Mouse (Mus musculus) monocyte, adult 59 days (primary cell): ENCODE results near the gene Kif5a. TPM values are rescaled to one million over a fixed set of nuclear protein-coding genes. Genes with fewer than 3 reads are reported as not detected.

Experiments used
- total RNA-seq, 2 experiments: library from RNA; stranded (reverse); gene quantifications; one replicate each; pipeline ENCODE4 v1.2.4; 2023

Kif5a gene
- 1 to 10 TPM; 2.4 to 3.3 TPM for total RNA-seq

DNA sequence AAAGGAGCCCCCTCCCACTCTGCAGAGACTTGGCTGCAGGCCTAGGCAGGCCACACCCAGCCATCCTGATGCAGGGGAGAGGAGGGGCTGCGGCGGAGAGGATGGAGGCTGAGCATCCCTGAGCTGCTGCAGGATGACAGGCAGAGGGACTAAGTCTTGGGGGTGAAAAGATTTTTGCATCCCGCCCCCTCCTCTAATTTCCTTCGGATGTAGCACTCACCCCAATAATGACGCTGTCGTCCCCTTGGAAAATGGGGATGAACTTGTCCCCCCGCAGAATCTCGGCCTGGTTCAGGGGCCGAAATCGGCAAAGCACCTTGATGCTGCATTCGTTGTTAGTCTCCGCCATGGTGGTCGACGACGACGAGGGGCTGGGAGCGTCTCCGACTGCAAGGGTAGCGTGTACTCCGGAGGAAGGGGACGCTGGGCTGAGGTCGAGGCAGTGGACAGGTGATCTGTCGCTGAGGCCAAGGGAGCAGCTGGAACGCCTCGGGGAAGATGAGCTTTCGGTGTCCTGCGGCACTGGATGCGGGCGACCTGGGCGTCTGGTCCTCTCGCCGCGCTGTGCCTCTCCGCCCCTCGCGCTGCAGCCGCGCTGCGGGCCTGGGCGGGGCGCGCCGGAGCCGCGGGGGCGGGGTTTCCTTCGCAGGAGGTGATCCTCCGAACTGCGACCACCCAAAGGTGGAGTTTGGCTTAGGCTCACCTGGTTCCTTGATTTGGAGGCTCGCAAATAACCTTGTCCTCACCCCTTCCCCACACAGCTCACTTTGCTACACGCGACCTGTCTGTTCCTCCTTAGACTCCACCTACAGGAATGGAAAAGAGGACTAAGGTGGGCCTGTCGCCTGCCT is at the start of gene Kif5a:
Kif5a (minus strand) TSS at position 801 of the 851 bp plus-strand sequence.

DNA sequence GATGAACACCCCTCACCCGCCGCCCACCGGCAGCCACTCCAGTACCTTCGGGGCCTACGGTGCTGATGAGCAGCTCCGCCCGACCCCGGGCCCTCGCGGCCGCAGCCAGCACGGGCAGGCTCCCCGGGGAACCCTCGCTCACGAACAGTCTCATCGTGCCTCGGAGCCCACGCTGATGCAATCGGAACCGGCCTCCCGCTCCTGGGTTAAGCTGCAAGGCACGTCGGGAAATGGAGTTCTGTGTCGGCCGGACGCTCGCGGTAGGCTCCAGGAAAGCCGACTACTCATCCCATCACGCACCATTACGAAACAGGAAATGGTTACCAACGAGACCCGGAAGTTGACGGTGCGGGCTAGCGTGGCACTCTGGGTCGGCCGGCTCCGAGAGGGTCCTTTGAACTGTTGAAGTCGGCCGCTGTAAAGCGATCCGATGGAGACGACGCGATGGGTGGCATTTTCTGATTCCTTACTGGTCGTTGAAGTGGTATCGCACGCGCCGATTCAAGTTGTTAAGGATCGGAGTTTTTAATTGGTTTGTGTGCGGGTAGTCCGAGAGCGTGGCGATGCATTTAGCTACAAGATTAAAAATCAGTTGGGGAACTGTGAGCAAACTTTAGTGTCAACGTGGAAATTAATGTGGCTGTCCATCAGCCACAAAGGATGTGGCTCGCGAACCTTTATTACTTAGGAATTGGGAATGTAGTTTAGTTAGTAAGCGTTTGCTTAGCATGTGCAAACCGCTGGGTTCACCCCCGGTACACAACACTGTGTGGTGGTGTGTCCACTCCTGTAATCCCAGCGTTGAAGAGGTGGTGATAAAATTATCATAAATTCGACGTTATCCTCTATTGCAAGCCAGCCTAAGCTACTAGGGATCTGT is 48.6 kb upstream of the Kif5a start, which contains the start of gene Mars:
Mars (minus strand) TSS at position 311 of the 880 bp plus-strand sequence.

DNA sequence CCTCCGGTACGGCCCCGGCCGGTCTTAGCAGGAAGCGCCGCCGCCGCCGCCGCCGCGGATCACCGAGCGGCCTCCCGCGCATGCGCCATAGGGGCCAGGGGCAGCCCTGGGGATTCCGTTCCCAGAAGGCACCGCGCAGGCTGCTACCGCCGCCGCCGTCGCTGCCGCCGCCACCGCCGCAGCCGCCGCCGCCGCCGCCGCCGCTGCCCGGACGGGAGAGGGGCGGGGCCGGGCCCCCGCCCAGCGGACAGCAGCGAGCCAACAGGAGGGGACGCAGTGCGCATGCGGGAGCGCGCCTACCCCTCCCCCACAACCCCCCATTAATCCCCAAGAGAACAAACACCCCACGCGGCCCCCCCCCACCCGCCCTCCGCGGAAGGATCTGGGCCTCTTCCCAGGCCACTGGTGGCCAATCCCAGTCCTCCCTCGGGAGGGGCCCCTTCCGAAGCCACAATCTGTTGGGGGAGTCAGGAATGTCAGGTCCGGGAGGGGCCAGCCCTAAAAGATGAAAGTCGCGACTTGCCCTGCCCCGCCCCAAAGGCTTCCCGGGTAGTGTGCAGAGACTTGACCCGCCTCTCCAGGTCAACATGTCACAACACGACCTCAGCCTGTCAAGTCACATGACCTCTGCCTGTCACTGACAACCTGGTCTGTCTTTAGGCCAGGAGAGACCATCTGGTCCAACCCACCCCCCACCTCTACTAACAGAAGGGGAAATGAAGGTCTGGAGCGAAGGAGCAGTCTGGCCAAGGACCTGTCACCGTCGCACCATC is 25.8 kb upstream of the Kif5a start, which contains the start of gene Mbd6:
Mbd6 (minus strand) TSS at position 219 of the 773 bp plus-strand sequence.

DNA sequence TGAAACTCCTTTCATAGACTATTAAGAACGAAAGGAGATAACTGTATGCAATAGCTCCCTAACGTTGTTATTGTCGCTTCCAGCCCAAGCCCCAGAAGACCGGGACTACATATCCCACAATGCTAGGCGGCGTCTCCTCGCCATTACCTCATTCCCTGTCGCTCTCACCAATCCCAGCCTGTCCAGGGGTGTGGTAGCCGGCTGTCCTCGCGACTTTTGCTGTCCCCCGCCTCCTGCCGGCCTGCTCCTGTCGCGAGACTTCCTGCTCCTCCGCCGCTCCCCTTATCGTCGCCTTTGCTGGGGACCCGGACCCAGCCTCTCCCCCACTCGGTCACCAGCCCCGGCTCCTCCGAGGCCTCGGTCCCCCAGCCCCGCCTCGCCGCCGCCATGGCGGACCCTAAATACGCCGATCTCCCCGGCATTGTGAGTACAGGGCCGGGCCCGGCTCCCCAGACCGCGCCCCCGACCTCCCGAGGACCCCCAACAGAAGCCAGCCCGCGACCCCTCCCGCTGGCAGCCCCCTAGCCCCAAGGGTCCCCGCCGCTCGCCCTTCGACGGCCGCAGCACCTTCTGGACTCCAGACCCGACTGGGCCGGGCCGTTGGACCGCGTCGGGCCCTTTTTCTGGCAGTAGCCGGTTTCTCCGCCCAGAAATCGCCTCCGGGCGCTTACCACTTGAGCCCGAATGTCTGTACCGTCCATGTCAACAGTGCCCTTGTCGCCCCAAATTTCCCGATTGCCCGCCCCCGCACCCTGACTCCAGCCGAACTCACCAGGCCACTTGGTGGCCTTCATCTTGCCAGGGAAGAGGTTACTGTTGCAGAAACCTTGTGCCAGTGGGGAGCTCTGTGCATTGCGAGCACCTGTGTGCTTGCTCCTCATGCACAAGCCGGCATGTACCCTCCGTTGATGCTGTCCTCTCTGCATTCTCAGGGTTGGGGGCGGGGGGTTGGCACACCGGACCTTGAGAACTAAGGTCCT is 3.3 kb upstream of the Kif5a start, which contains the start of gene Dctn2:
Dctn2 (plus strand) TSS at position 257 of the 980 bp plus-strand sequence.

DNA sequence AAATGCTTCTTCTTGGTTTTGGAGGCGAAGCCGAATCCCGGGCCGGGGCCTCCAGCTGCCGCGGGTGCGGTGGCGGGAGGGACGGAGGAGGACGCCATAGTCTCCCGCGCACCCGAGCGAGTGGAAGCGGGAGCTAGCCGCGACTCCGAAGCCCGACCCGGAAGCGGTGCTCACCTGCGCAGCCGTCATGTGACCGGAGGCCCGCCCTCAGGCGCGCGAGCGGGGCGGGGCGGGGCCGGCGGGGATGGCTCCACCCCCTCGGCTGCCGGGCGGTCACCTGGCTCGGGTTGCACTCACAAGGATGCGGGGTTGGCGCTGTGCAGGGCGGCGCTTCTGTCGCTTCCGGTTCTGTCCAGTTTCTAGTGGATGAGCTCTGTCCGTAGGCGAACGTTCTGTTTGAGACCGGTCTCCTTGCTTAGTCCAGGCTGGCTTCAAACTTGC is 51.7 kb downstream of the Kif5a start, which contains the start of gene Pip4k2c:
Pip4k2c (minus strand) TSS at position 172 of the 441 bp plus-strand sequence.

DNA sequence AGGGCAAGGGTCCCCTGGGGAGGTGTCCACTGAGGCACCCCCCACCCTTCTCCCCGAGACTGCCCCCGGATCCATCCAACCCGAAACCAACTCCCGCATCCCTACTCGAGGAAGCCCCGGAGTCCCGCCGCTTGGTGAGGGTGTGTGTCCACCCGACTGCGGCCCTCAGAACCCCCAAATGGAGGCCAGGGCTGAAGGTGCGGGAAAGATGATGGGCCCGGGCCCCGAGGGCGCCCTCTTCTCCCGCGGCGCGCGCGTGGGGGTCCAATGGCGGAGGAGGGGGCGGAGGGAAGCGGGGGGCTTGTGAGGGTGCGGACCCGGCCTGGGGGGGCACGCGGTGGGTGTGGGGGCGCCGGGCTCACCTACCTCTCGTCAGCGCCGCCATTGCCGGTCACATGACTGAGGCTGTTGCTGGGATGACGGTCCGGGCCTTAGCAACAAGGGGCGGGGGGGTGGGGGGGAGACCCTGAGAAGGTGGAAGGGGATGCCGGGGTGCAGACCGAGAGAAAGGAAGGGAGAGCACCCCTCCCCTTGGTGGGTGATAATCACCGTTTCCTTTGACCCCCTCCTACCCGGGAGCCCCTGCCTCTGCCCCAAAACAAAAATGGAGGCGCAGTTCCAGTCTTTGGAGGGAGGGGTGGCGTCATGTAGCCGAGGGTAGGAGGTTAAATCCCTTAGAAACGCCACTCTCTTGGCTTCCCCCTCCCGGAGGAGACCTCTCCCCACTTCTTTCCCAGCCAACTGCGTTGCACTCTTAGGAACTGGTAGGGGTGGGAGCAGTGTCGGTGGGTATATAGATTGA is 67.6 kb downstream of the Kif5a start, which contains the start of gene Dtx3:
Dtx3 (minus strand) TSS at position 401 of the 802 bp plus-strand sequence.

DNA sequence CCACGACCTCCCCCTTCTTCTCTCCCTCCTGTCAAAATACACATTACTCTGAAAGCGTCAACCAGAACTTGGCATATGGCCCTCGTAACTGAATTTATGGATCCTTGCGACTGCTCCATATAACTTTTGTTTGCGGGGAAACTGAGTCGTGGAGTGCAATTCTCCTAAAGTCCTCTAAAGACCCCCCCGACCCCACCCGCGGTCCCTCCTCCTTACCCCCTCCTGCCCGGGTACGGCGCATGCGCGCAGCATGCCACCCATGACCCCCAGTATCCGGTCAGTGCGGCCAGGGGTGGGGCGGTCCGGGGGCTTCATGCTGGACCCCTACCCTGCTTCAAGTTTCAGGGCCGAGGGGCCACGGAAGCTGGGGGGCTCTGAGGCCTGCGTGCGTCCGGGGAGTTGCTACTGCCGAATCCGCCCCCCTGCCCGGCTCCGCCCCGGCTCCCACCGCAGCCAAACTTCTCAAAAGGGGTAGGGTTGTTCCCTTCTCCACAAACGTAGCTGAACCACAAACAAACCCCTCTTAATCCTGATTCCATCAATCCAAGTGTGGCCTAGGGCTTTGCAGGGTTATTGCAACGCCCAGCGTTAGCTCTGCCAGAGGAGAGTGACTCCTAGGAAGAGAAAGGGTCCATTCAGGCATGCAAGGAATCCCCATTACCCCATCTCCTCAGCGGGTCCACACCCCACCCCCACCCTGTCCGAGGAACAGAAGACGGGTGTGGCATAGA is 73.3 kb downstream of the Kif5a start, which contains the start of gene Arhgef25:
Arhgef25 (minus strand) TSS at position 433 of the 731 bp plus-strand sequence.

GRCm38 (mm10) chr10:127179871-127180694 is 83.1 kb downstream of the Kif5a start, which contains the start of gene Slc26a10:
Gene Slc26a10, minus strand, starts transcription at chr10:127180645.

Other genes starting within 250 kb of the Kif5a start
- gene Tsfm, start 232.5 kb downstream of the Kif5a start, total RNA-seq = 10 to 100 TPM; 12.8 to 15.0 TPM
- 1 to 10 TPM; 4.2 to 7.2 TPM for gene Mettl1, start 221.9 kb downstream of the Kif5a start, total RNA-seq
- under 1 TPM in 1 of 2 experiments, not detected in 1; 0.30 TPM for gene Eef1akmt3, start 221.8 kb downstream of the Kif5a start, total RNA-seq
- gene Cyp27b1, start 215.1 kb downstream of the Kif5a start, total RNA-seq = not detected
- under 1 TPM in 1 of 2 experiments, not detected in 1; 0.15 TPM for gene March9, start 203.2 kb downstream of the Kif5a start, total RNA-seq
- gene Cdk4, start 199.8 kb downstream of the Kif5a start, total RNA-seq = 10 to 100 TPM; 74.8 to 91.0 TPM
- gene Tspan31, start 193.1 kb downstream of the Kif5a start, total RNA-seq = 10 to 100 TPM; 66.0 to 66.3 TPM
- gene Agap2, start 188.1 kb downstream of the Kif5a start, total RNA-seq = 10 to 100 TPM; 32.9 to 33.7 TPM
- 100 to 1,000 TPM; 136 to 140 TPM for gene Os9, start 142.2 kb downstream of the Kif5a start, total RNA-seq
- 100 to 1,000 TPM; 257 to 262 TPM for gene B4galnt1, start 98.1 kb downstream of the Kif5a start, total RNA-seq
- not detected for gene Slc26a10, start 82.7 kb downstream of the Kif5a start, total RNA-seq
- under 1 TPM in 1 of 2 experiments, not detected in 1; 0.55 TPM for gene Arhgef25, start 73.3 kb downstream of the Kif5a start, total RNA-seq
- gene Dtx3, start 67.6 kb downstream of the Kif5a start, total RNA-seq = 10 to 100 TPM; 24.6 to 28.6 TPM
- gene Pip4k2c, start 51.8 kb downstream of the Kif5a start, total RNA-seq = 10 to 100 TPM; 20.6 to 21.1 TPM
- 100 to 1,000 TPM; 111 to 113 TPM for gene Dctn2, start 3.0 kb upstream of the Kif5a start, total RNA-seq
- 100 to 1,000 TPM; 116 to 118 TPM for gene Mbd6, start 25.7 kb upstream of the Kif5a start, total RNA-seq
- gene Mars, start 48.4 kb upstream of the Kif5a start, total RNA-seq = 10 to 100 TPM; 37.6 to 42.2 TPM
- 100 to 1,000 TPM; 216 to 240 TPM for gene Arhgap9, start 58.6 kb upstream of the Kif5a start, total RNA-seq
- gene Gli1, start 78.6 kb upstream of the Kif5a start, total RNA-seq = under 1 TPM in 1 of 2 experiments, not detected in 1; 0.66 TPM
- gene Inhbe, start 91.1 kb upstream of the Kif5a start, total RNA-seq = not detected
- gene Inhbc, start 107.1 kb upstream of the Kif5a start, total RNA-seq = not detected
- 100 to 1,000 TPM in 1 of 2 experiments, 10 to 100 TPM in 1; 98.4 to 116 TPM for gene R3hdm2, start 117.0 kb upstream of the Kif5a start, total RNA-seq
- gene Stac3, start 238.3 kb upstream of the Kif5a start, total RNA-seq = 1 to 10 TPM; 1.0 to 3.7 TPM